Mouse (Mus musculus) neural tube, embryonic 11.5 days (tissue): ENCODE results near the gene Apod. TPM values are rescaled to one million over a fixed set of nuclear protein-coding genes. Genes with fewer than 3 reads are reported as not detected.

ENCODE experiments used
- ATAC-seq: fragments of 200-750 bp; cut with Nextera tagmentation; 2 replicates; pipeline ENCODE4 v1.8.0; 2017; ENCODE audit warnings: moderate number of reproducible peaks, mild to moderate bottlenecking, moderate TSS enrichment, moderate library complexity; ENCODE audit not compliant: insufficient read depth, low FRiP score, low TSS enrichment
- DNase-seq: peaks from one replicate; pipeline ENCODE4 v3.0.0-alpha.2; 2015; ENCODE audit warnings: low spot score
- H3K27ac ChIP-seq: fragments of 300-500 bp; sonication (generic); 2 replicates; pipeline ENCODE4 v1.5.1; 2014; ENCODE audit warnings: low read depth, mild to moderate bottlenecking, low read length
- H3K27me3 ChIP-seq: fragments of 300-500 bp; sonication (generic); 2 replicates; pipeline ENCODE4 v1.6.1; 2014; ENCODE audit warnings: mild to moderate bottlenecking, low read length, mixed read lengths; ENCODE audit not compliant: control insufficient read depth, insufficient read depth
- H3K36me3 ChIP-seq: fragments of 300-500 bp; sonication (generic); 2 replicates; pipeline ENCODE4 v1.6.1; 2014; ENCODE audit warnings: mild to moderate bottlenecking, low read length, moderate library complexity, mixed read lengths; ENCODE audit not compliant: control insufficient read depth, insufficient read depth
- H3K4me1 ChIP-seq: fragments of 300-500 bp; sonication (generic); 2 replicates; pipeline ENCODE4 v1.6.1; 2014; ENCODE audit warnings: low read length, mixed read lengths; ENCODE audit not compliant: control insufficient read depth, insufficient read depth
- H3K4me2 ChIP-seq: fragments of 300-500 bp; sonication (generic); 2 replicates; pipeline ENCODE4 v1.6.1; 2014; ENCODE audit warnings: low read depth, mild to moderate bottlenecking, moderate library complexity
- H3K4me3 ChIP-seq: fragments of 300-500 bp; sonication (generic); 2 replicates; pipeline ENCODE4 v1.5.1; 2014; ENCODE audit warnings: low read depth, low read length
- H3K9ac ChIP-seq: fragments of 300-500 bp; sonication (generic); 2 replicates; pipeline ENCODE4 v1.6.1; 2014; ENCODE audit warnings: mild to moderate bottlenecking, low read length
- H3K9me3 ChIP-seq: fragments of 300-500 bp; sonication (generic); 2 replicates; pipeline ENCODE4 v1.6.1; 2016; ENCODE audit warnings: low read length; ENCODE audit not compliant: control insufficient read depth
- WGBS: fragments of 180-500 bp; shearing (Covaris S2); extraction: QIAGEN DNeasy Blood & Tissue Kit; methylation state at CpG from one replicate; pipeline ENCODE4 v1.1.7; 2014; 5-methylcytosine and 5-hydroxymethylcytosine counted together
- microRNA-seq: library from miRNA; unstranded; fragments of <30 nt; microRNA quantifications from one replicate; pipeline ENCODE4, GENCODE M21; 2016
- polyA plus RNA-seq: library from polyadenylated mRNA; unstranded; fragments of >200 nt; fragmentation: Nextera tagmentation; extraction: Ambion mirVana; gene quantifications from 2 replicates; pipeline ENCODE4 v1.2.1, GENCODE M21; 2014

Apod gene
- polyA plus RNA-seq, 1 experiment from 2014 or later = 15.8 TPM

- no peaks in the 10 kb centered on the region for H3K36me3 ChIP-seq
- no peaks in the 10 kb centered on the region for H3K4me1 ChIP-seq
- H3K4me3 ChIP-seq = no peak overlapping the region
- WGBS = 96% methylated on average over 2 of the region's 2 CpGs
- no peak overlapping the region for H3K9ac ChIP-seq
- ATAC-seq (no peak), DNase-seq (no peak)
- no peak overlapping the region for H3K27ac ChIP-seq
- no peaks in the 10 kb centered on the region for H3K9me3 ChIP-seq
- H3K27me3 ChIP-seq = no peaks in the 10 kb centered on the region
- H3K4me2 ChIP-seq = no peak overlapping the region
These were observed 47.9 kb downstream of the Apod start for GRCm38 (mm10) chr16:31266692-31267091.

- H3K27me3 ChIP-seq = no peaks in the 10 kb centered on the region
- H3K4me2 ChIP-seq = no peak overlapping the region
- DNase-seq (no peak), ATAC-seq (no peak)
- no peak overlapping the region for H3K9ac ChIP-seq
- H3K4me3 ChIP-seq = no peak overlapping the region
- no peak overlapping the region for H3K27ac ChIP-seq
- no peaks in the 10 kb centered on the region for H3K9me3 ChIP-seq
- 84% methylated on average over 2 of the region's 2 CpGs for WGBS
- no peaks in the 10 kb centered on the region for H3K4me1 ChIP-seq
- peaks cover 4% of the 10 kb centered on the region; the same call in 1 of the 2 replicates for H3K36me3 ChIP-seq
These were observed 58.5 kb downstream of the Apod start for GRCm38 (mm10) chr16:31256151-31256550.

GRCm38 (mm10) chr16:31255685-31256084, 58.9 kb downstream of the Apod start:
- WGBS = 86% methylated on average over 3 of the region's 3 CpGs
- H3K27me3 ChIP-seq = no peaks in the 10 kb centered on the region
- no peaks in the 10 kb centered on the region for H3K4me1 ChIP-seq
- H3K9ac ChIP-seq = no peak overlapping the region
- no peak overlapping the region for H3K4me3 ChIP-seq
- H3K4me2 ChIP-seq = no peak overlapping the region
- ATAC-seq (no peak), DNase-seq (no peak)
- no peak overlapping the region for H3K27ac ChIP-seq
- peaks cover 4% of the 10 kb centered on the region; the same call in 1 of the 2 replicates for H3K36me3 ChIP-seq
- H3K9me3 ChIP-seq = no peaks in the 10 kb centered on the region

- no peak overlapping the region for H3K4me2 ChIP-seq
- H3K27me3 ChIP-seq = no peaks in the 10 kb centered on the region
- no peaks in the 10 kb centered on the region for H3K9me3 ChIP-seq
- 91% methylated on average over 3 of the region's 3 CpGs for WGBS
- H3K4me3 ChIP-seq = no peak overlapping the region
- no peak overlapping the region for H3K9ac ChIP-seq
- peaks cover 2% of the 10 kb centered on the region; the same call in 1 of the 2 replicates for H3K36me3 ChIP-seq
- DNase-seq (no peak), ATAC-seq (no peak)
- no peak overlapping the region for H3K27ac ChIP-seq
- H3K4me1 ChIP-seq = no peaks in the 10 kb centered on the region
These were observed 65.2 kb downstream of the Apod start for GRCm38 (mm10) chr16:31249401-31249800.

GRCm38 (mm10) chr16:31248717-31249116, 65.9 kb downstream of the Apod start:
- Histone ChIP-seq H3K9me3 (no peaks in the 10 kb centered on the region), H3K4me1 (no peaks in the 10 kb centered on the region), H3K9ac (no peak overlapping the region), H3K27me3 (no peaks in the 10 kb centered on the region), H3K36me3 (peaks cover 2% of the 10 kb centered on the region; the same call in 1 of the 2 replicates), H3K4me2 (no peak overlapping the region), H3K4me3 (no peak overlapping the region), H3K27ac (no peak overlapping the region)
- DNase-seq = no peak
- ATAC-seq = no peak
- 85% methylated on average over 13 of the region's 13 CpGs for WGBS

GRCm38 (mm10) chr16:31247442-31247841, 67.2 kb downstream of the Apod start:
- H3K4me1 ChIP-seq = no peaks in the 10 kb centered on the region
- no peak overlapping the region for H3K27ac ChIP-seq
- 86% methylated on average over 7 of the region's 7 CpGs for WGBS
- H3K4me3 ChIP-seq = no peak overlapping the region
- H3K4me2 ChIP-seq = no peak overlapping the region
- H3K27me3 ChIP-seq = no peaks in the 10 kb centered on the region
- H3K36me3 ChIP-seq = peaks cover 2% of the 10 kb centered on the region; the same call in 1 of the 2 replicates
- ATAC-seq (no peak), DNase-seq (no peak)
- no peak overlapping the region for H3K9ac ChIP-seq
- H3K9me3 ChIP-seq = no peaks in the 10 kb centered on the region

Small RNAs within 50 kb of the gene (microRNA-seq; reads per million reads assigned to microRNA genes)
- gene Gm27415 = not detected

Other genes with a start within 250 kb of the Apod start
- gene Xxylt1, start 233.4 kb downstream of the Apod start, polyA plus RNA-seq = 13.4 and 15.1 TPM in 2 replicates
- gene Acap2, start 113.6 kb downstream of the Apod start, polyA plus RNA-seq = 21.5 and 22.1 TPM in 2 replicates
- 114 and 117 TPM in 2 replicates for gene Ppp1r2, start 39.5 kb downstream of the Apod start, polyA plus RNA-seq
- 47.6 and 47.8 TPM in 2 replicates for gene Bdh1, start 107.5 kb upstream of the Apod start, polyA plus RNA-seq